Mouse (Mus musculus) granulocyte monocyte progenitor cell, adult 5-6 weeks (primary cell): ENCODE measurements around the gene Bok. TPM values are rescaled to one million over a fixed set of nuclear protein-coding genes. Genes with fewer than 3 reads are reported as not detected.
"Not testable (repeated sequence)": the region's sequence is repeated elsewhere in the genome, so short reads cannot be mapped to it uniquely, and the experiment has no call there.

Experiments used
- ATAC-seq: replicated peaks from 2 replicates; pipeline ENCODE4 v1.8.0; 2016; ENCODE audit warnings: mild to moderate bottlenecking, moderate TSS enrichment, inconsistent platforms; ENCODE audit not compliant: poor library complexity, severe bottlenecking
- total RNA-seq, 2 experiments: library from RNA; stranded (forward) in 1 of 2; stranded (reverse) in 1 of 2; fragments of 200-712, 200-1000 nt in 1 of 2; fragments of >200 nt in 1 of 2; fragmentation: Nextera tagmentation in 1 of 2; gene quantifications; 2 replicates each; pipeline ENCODE4 v1.2.3; 2014 to 2017

Bok gene
- total RNA-seq (2014; fragmentation: Nextera tagmentation) (0.43 and 0.60 TPM in 2 replicates), total RNA-seq (2017) (0.26 and 0.43 TPM in 2 replicates)

DNA sequence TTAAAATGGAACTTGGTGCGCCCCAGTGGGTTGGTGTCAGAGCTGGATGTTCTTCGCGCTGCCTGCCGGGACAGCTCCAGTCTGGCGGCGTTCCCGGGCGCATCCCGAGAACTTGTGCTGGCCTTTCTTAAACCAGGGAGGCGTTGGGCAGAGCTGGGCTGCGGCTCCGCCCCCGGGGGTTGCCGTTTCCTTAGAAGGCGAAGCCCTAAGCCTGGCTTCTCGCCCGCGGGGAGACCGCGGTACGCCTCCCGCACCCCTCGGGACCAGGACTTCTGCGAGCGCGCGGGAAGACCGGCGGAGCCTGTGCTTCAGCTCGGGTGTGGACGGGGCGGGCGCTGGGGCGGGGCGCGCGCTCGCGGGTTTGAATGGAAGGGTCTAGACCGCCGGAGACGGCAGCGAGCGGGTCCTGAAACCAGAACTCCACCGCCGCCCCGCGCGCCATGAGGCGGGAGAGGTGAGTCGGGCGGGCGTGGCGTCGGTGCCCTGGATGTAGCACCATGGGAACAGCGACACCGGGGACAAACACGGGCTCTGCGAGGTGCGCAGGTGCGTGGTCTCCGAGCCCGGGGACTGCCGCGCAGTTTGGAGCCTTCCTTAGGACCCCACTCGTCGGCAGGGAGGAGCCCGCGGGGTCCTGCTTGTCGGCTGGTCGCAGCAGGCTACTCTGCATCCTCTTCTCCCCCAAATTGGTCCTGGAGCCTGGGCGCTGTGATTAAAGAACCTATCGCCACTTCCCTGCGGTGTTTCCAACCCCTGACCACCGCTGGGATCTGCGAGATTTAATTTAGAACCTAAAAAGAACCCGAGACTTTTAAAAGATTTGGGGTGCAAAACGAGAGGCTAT lies at the start of gene Bok:
Gene Bok (plus strand): TSS at position 260 of the 844 bp plus-strand sequence.
- ATAC-seq, result peak; percentile 45

DNA sequence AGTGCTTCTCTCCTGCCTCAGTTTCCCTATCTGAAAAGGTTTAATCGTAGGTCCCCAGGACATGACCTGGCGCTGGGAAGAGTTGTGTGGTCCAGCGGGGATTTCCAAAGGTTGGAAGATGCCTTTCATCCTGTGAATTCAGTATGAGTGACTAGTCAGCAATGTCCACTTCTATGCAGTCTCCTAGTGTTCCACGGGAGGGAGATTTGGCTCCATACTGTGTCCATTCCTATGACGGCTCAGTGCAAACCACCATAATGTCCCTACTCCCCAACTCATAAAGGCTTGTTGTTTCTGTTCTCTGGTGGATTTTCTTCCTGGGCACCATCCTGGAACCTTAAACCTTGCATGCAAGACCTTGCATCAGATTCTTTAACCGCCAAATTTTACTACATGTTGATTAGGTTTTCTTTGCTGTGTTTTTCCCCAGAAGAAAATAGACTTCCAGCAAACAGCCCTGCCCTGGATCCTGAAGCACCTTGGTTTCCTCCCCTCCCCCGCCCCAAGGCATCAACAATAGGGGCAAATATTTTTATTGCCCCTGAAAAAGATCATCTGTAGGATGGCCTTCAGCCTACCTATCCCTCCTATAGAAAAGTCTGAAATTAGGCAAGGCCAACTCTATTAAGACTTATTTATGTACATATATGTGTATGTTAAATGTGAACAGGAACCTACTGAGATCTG lies 49.1 kb upstream of the Bok start:
- peak; percentile 40 for ATAC-seq

DNA sequence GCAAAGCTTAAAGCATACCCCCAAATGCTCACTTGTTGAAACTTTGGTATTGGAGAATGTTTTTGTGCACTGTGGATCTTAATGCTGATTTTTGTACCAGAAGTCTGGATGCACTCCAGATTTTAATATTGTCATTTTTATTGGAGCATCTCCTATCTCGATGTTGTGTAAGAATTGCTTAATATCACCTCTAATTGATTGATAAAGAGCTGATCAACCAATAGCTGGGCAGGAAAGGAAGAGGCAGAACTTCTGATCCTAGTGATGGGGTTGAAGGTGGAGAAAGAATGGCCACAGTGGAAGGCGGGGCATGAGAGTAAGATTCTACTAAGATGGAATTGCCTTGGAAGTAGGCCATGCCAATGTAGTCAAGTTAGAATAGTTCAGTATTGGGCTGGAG lies 43.5 kb upstream of the Bok start:
- ATAC-seq, result no peak

DNA sequence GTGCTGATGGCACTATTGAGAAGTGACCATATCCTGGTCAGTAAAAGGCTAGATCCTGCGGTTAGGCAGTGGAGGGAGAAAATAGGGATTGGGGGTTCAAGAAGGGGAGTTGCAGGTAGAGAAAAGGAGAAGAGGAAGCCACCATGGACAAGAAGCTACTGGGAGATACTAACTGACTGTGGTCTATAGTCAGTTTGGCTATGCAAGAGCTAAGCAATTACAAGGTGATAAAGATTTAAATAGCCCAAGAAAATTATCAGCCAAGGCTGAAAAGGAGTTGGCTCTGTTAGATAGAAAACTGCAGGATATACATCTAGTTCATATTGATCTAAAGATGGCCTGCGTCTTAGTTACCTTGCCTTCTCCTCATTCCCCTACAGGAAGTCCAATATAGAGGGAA lies 42.8 kb upstream of the Bok start:
- ATAC-seq, result no peak

DNA sequence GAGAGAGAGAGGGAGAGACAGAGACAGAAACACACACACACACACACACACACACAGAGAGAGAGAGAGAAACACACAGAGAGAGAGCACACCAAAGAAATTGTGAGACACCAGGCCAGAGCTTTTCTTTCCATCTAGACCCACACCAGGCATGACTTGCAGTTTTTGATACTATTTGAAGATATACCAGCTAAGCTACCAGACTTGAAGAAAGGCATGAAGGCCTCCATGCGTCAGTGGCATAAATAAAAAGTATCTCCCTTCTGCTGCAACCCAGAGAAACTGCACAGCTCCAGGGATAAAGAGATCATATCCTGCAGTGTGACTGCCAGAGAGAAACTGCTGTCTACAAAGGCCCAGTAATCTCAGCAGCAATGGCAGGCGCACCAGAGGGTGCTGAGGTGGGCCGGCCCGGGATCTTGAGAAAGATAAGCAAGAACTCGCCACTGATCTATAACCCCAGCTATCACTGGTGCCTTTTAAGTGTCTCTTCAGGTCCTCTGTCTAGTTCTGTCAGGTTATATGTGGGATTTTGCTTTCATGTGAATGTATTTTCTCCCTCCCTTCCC lies 35.8 kb upstream of the Bok start:
- ATAC-seq, result no peak

DNA sequence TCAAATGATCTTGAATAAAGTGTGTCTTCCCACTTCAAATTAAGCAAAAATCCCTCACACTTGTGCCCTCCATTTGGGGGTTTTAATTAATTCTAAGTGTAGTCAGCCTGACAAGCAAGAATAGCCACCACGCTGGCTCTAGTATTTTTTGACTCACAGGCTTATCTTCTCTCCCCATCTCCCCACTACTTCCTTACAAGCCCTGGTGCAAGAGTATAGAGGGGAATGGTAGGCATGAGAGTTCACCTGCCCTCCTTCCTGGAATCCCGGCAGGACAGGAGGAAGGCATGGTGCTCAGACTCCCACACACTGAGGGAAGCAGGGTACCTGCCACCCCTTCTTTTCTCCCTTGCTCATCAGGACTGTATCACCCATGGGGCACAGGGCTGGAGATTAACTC lies 31.2 kb upstream of the Bok start:
- ATAC-seq, result peak; percentile 46; the same call in 1 of the 2 replicates

DNA sequence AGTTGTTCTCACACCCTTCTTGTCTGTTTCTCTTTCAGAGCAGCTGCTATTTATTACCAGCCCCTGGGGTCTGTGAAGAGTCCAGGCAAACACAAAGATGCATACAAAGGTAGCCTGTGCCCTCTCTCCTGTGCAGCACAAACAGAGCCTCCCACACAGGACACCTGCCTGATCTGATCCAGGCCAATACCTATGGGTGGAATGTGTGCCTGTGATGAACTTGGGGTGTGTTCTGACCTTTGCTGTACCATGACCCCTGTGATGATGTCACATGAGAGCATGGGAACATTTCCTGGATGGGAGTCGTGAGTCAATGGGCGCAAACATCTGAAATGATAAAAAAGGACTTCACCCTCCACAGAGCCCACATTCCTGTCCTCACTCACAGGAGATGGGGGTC lies 30.7 kb upstream of the Bok start:
- no peak for ATAC-seq

DNA sequence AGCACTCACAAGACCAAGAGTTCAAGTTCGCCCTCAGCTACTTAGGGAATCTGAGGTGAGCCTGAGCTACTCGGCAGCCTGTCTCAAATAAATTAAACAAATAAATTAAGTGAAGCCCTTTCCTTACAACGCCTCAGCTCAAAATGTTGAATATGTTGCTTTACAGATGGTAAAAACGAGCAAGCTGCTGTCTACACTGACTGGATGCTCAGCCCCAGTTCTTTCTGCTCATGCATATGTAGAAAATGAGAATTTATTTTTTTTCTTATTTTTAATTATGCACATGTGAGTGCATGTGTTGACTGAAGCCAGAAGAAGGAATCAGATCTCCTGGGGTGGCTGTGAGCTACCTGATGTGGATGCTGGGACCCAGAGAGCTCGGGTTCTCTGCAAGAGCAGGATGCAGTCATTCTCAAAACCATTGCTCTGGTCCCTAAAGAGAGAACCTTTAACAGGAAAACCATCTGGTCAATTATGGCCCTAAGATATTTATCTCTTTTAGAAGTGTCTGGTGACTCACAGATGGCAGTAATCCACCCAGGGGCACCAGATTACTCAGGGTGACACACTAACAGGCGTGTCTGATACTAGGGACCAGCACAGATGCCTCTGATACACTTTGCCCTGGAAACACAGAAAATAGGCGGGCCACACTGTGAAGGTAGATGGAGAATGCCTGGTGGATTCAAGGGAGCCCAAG lies 29.0 kb upstream of the Bok start:
- ATAC-seq, result no peak

DNA sequence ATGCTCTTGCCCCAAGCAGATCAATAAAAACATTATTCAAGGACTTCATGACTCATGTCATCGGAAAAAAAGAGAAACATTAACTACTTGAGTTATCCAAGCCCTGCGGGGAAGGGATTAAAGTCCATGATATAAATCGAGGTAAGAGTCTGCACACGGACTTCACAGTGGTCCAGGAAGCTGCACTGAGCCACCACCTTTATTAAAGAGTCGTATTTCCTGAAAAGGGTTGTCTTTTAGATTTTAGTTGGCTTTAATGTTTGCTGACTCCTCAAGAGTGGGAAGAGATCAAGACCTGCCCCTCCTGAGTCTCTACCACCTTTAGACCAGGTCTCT lies 28.5 kb upstream of the Bok start:
- ATAC-seq, result no peak

DNA sequence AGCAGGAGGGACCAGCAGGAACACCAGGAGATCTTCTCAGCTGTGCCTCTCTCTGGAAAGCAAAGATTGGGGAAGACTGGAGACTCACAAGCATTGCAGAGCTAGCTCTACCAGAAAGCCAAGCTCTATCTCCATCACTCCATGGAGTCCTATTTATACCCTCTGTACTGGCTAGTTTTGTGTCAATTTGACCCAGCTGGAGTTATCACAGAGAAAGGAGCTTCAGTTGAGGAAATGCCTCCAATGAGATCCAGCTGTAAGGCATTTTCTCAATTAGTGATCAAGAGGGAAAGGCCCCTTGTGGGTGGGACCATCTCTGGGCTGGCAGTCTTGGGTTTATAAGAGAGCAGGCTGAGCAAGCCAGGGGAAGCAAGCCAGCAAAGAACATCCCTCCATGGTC lies 26.9 kb upstream of the Bok start, which contains the start of gene Stk25:
Gene Stk25 (minus strand): TSS at position 101 of the 400 bp plus-strand sequence.
- not testable (repeated sequence) for ATAC-seq

DNA sequence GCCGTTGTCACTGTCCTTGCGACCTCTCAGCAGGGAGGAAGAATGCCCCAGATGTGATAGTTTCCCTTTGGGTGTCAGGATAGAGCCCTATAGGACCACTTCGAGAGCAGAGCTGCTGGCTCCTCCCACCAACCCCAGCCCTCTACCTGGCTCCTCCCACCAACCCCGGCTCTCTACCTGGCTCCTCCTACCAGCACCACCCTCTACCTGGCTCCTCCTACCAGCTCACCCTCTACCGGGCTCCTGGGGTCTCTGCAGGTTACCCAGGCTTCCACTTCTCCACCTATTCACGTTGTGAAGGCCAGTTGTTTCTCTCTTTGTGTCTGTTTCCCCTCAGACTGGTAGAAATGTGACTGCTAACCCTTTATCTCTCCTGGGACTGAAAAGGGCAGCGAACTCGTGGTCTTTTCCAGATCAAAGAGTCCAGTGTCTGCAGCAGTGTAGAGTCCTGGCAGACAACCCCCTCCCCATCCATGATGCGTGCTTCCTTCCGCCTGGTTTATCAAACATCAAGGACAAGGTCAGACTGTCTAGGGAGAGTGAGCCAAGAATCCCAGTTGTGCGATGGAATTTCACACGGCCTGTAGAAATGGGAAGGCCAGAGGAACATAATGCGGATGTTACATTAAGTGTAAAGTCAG lies 17.6 kb upstream of the Bok start:
- ATAC-seq, result peak; percentile 76

DNA sequence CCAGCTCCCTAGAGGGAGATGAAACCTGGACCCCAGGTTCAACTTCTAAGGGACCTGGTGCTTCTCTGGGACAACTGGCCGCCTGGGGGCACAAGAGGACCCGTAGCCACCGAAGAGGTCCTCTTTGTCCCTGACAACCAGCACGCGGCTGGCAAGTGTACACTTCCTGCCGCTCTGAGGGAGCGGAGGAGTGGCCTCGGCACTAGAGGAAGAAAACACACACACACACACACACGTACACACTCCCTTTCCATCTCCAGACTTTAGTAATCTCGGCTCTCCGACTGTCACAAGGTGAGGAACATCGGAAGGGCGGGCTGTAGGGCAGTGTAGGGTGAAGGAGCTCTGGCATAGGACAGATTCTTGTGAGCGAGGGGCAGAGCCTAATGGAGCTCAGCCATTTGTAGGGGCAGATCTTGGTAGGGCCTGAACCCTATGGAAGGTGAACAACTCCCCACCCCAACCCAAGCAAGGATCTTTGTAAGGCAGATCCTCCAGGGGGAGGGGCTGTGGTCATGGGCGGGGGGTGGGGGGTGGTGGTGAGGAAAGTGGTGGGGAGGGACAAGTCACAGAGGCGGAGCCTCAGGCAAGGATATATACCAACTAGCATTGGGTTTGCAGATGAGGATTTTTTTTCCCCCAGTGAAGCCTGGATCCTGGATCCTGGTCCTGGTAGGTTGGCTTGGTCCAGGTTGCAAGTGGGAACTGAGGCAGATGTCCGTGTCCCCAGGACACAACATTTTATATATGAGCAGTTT lies 16.5 kb upstream of the Bok start:
- ATAC-seq, result peak; percentile 92

DNA sequence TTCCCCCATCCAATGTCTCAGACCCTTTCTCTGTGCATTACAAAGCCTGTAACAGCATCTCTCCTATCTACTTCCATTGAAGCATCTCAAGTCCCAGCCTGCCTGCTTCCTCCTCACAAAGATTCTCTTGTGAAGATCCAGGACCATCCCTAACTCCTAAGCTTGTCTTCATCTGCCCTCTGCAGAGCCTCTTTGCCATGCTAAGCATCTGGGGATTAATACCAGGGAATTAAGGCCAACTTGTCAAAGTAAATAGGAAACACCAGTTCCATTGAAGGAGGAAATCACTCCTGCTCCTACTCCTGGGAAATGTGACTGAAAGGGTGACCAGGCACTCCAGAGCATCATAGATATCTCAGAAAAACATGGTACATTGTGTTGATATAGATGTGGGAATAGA lies 15.5 kb upstream of the Bok start:
- no peak for ATAC-seq

DNA sequence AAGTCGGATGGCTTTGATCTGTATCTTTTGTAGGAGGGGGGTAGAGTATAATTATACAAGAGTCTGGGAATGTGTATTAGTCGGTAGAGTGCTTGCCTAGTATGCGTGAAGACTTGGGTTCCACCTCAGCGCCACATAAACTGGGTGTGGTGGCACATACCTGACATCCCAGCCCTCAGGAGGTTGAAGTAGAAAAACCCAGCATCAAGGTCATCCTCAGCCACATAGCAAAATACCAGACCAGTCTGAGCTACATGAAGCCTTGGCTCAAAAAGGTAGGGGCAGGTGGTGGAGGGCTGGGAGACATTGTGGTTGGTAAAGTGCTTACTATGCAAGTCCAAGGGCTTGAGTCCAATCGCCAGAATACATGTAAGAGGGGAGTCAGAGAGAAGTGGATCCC lies 12.8 kb upstream of the Bok start:
- no peak for ATAC-seq

DNA sequence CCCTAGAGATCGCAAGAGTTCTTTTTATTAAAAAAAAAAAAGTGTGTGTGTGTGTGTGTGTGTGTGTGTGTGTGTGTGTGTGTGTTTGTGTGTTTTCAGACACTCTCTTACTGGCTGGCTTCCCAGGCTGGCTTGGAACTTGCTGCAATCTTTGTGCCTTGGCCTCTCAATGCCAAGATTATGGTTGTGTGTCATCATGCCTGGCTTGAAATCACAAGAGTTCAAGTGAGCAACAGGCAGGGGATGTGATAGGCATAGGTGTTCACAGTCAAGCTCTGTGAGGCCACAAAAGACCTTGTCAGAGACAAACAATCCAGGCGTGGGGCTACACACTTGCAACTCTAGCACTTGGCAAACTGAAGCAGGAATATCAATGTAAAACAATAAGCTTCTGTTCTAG lies 7.1 kb upstream of the Bok start:
- ATAC-seq, result no peak

DNA sequence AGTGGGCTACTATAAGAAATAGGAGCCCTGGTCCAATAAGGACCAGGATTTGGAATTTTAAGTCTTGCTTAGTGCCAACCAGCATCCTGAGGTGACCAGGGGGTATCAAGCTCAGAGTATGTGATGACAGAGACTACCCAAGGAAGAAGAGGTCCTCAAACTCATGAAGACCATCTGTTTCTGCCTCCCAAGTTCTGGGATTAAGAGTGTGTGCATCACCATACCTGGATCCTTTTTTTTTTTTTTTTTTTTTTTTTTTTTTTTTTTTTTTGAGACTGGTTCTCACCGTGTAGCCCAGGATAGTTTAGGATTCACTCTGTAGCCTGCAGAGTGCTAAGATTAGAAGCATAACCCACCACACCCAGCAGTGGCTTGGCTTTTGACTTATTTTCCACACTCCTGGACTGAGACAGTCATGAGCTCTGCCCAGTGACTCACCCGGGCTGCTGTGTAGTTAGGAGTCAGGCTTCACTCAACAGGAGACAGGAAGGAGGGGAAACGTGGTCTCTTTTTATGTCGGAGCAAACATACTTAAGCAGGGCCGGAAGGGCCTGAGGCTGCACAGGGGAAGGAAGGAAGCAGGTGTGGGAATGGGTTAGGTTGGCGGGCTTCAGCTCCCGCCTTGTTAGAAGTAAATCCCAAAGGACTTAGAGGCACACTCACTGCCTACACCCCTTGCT lies 5.4 kb upstream of the Bok start:
- ATAC-seq, result peak; percentile 32

DNA sequence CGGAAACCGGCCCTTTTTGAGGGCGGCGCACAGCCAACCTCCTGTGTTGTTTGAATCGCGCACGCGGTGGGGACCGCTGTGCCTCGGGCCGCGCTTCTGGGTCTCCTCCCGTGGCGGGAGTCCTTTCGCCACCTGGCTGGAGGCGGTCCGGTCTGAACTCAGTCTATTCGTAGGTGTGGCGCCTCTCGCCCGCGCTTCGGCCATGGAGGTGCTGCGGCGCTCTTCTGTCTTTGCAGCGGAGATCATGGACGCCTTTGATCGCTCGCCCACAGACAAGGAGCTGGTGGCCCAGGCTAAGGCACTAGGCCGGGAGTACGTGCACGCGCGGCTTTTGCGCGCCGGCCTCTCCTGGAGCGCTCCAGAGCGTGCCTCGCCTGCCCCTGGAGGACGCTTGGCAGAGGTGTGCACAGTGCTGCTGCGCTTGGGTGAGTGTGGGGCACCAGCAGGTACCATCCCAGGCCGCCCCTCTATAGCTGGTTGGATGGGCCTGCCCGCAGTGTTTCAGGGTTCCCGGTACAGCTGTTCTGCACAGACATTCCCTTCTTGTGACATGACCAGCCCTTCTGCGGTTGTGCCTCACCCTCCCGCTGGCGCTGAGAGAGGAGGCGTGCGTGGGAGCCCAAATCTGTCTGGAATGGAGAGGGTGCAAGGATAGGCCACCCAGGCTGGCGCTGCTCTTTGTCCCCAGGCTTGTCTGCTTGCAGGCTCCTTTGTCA lies 943 bp downstream of the Bok start:
- peak; percentile 68 for ATAC-seq

DNA sequence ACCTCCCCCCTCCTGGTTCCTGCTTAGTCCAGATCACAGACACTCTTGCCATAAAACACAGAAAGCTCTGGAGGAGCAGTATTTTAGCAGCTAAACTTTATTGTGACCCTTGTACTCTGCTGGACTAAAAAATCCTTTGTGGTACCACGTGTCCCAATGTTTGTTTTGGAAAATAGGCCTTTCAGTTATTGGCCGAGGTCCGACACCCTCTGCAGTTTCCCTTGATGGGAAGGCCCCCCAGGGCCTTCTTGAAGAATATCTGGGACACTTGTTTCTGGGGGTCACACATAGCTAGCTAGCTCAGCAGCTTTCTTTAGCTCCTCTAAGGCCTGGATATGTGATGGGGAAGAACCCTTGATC lies 1.5 kb downstream of the Bok start:
- ATAC-seq, result no peak

DNA sequence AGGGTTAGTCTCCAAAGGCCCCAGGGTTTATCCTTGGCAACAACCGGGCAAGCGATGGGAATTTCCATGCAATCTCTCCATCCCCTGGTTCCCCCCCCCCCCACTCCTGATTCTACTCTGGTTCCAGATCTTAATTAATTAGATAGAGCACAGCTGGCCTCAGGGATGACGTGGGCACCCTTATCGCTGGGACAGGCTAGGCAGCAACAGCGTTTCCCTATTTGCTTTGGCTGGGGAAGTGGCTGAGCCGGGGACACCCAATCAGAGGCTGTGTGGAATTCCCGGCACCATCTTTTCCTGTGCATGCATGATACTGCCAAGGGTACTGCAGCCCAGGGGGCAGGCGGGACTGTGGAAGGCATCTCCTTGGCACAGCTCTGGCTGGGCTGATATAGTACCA lies 2.7 kb downstream of the Bok start:
- no peak for ATAC-seq
